Mouse (Mus musculus): ENCODE data around the gene Fate1.
"Not testable (repeated sequence)": the region's sequence is repeated elsewhere in the genome, so short reads cannot be mapped to it uniquely, and the experiment has no call there.

Gene Fate1

DNA sequence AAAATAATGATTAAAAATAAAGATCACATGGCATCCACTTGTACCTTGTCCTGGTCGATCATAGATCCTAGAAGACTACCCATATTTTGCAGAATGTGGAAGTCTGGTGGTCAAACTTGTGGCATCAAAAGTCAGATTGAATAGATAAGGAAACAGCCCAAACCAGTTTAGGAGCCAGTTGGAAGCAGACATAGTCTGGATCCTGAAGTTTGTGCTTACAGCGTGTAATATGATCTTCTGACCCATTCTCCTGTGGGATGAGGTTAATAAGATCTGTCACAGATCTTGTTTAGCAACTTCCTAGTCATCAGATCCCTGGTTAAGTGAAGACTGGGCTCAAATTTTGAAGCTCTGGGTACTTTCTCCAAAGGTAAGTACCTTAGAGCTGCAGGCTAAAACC lies at the start of gene Fate1:
Gene Fate1 (plus strand): TSS at position 301 of the 400 bp plus-strand sequence.
- no peak for DNase-seq

DNA sequence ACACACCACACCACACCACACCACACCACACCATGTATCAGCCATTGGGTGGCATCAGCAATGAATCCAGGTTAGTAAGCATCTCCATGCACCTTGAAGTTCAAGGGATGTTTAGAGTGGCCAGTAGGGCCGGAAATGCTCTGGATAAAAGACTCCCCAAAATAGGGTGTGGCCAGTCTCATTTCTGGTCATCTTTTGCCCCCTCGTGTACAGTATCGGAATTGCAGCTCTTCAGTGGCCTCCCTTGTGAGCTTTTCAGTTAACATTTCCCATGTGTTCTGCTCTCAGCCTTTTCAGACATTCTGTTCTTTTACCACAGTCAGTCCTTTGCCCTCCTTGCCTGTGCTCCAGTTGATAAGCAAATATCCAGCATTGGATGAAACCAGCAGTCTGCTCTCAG lies 26.2 kb upstream of the Fate1 start:
- DNase-seq, result peak; percentile 7

DNA sequence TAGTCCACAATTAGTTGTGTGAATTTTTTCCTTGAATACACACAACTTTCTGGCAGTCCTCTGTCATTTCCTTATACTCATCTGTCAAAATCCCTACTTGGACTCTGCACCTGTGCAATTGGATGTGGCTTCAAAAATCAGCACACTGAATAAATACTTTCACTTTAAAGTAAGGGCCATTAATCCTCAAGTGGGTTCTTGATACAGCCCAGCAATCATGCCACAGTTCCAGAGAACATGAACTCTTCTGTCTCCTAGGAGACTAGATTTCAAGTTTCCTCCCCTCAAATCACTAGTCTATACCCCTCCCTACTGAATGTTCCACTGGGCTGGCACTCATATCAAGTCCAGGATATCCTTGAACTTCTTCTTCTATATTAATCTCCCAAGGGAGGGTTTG lies 14.4 kb upstream of the Fate1 start:
- no peak for DNase-seq

DNA sequence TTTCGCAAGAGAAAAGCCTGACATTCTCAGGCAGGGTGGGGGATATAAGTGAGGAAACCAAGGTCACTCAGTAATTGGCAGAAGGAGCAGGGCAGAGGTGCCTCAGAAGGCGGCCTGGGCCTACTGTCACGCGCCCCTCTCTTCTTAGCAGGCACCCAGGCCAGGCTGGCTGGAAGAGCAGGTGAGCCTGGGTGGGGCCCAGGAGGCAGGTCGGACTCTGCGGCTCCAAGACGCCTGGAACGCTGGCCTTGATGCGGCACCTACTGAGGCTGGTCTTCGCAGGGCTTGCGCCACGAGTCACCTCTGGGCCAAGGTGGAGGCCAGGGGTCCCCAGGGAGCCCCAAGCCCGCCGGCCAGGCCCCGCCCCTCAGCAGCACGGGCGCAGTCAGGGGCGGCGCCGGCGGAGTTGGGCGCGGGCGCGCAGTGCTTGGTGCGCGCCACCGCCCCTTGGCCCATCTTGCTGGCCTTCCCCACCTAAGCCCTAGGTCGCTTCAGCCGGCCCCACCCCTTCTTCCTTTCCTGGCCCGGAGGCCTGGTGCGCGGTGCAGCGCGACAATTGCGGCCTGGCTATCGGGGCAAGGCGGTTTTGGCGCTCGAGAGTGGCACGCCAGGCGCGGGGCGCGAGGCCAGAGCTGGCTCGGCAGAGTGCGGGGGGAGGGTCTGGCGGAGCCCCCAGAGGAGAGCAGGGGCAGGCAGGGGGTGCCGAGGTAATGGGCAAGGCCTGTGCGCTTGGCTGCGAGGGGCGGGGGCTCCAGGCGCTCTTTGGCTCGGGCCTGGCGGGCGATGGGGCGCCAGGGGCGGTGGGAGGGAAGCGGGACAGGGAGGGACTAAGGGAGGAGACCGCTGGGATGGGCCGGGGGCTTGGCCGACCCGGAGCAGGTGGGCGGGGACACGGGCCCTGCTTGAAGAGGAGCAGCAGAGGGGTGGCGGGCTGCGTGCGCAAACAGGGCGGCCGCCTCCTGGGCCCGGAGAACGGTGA lies 10.4 kb upstream of the Fate1 start, which contains the start of gene Prrg3:
Gene Prrg3 (plus strand): TSS at position 552 of the 979 bp plus-strand sequence.
- peak; percentile 22 for DNase-seq

DNA sequence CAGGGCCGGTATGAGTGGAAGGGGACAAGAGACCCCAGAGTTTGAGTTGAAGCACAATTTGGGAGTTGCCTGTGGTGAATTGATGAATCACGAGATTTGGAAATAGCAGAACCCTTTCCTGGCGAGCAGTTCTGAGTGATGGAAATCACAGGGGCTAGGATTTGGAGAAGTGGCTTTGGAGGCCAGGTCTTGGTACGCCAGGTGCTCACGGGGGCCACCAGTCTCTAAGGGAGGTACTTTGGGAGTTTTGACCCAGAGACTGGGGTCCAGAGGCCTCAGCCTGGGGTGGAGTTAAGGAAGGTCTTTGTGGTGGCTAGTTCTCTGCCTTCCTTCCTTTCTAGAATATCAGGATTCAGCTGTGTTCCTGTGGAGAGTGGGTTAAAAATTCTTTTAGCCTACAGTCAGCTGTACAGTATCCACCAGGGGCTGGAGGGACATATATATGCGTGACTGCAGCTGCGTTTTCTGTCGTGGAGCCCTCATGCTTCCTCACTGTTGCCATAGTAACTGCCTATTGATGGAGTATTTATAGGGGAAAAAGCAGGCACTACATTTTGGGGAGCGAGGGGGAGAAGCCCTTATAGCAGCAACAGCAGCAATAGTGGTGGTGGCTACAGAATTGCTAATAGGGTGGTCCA lies 9.4 kb upstream of the Fate1 start:
- peak; percentile 17 for DNase-seq

DNA sequence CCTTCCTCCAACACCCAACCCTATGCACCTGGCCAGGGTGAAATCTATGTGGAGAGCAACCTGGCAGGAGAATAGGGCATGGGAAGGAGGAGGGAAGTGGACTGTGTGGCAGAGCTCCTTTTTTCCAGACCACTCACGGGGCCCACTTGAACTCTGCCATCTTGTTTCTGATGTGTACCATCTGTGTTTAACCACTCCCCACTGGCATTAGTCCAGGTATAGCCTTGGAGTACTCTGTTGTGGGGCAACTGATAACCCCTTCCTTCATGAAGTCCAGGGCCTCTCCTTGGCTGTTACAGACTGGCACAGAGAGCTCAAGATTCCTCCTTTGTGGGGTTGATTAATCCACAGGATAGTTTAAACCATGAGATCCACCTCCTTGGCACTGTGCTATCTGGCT lies 4.6 kb upstream of the Fate1 start:
- no peak for DNase-seq

DNA sequence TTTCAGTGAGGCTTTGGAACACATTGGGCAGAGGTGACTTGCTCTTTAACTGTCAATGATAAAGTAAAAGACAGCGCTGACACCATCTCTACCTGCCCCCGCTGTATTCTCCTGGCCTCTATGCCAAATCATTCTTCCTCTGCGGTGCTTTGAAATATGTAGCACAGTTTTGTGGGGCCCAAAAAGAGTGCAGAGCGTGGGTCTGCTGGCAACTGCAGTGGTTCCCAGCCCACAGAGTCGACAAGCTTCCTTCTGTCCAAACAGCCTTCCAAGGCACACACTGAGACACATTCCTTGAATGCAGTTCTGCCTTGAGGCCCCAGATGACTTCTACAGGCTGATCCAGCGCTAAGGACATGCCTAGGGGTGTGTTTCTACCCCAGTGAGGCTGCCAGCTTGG lies 4.0 kb upstream of the Fate1 start:
- peak; percentile 28 for DNase-seq

DNA sequence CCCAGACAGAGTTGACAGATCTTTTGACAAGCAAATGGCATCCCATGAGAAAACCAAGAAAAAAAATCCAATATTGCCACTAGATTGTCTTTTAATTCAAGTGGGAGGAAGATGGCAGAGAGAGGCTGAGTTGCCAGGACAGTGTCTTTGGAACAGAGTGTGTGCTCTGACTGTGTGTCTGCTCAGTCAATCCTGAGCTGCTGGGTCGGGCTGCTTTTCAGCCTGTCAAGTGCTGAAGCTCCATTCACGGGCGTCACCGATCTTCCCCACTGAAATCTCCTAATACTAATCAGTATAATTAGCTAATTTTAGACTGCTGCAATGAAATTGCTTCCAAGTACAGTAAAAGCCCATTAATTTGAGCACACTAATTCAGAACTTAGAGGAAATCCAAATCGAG lies 1.5 kb upstream of the Fate1 start:
- no peak for DNase-seq

DNA sequence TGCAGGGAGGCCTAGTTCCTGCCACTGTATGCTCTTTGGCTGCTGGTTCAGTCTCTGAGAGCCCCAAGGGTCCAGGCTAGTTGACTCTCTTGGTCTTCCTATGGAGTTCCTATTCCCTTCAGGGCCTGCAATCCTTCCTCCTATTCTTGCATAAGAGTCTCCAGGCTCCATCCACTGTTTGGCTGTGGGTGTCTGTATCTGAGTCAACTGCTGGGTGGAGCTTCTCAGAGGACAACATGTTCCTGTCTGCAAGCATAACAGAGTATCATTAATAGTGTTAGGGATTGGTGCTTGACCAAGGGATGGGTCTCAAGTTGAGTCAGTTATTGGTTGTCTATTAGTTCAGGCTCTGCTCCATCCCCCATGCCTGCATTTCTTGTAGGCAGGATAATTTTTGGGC lies 4.9 kb downstream of the Fate1 start:
- DNase-seq, result not testable (repeated sequence)

DNA sequence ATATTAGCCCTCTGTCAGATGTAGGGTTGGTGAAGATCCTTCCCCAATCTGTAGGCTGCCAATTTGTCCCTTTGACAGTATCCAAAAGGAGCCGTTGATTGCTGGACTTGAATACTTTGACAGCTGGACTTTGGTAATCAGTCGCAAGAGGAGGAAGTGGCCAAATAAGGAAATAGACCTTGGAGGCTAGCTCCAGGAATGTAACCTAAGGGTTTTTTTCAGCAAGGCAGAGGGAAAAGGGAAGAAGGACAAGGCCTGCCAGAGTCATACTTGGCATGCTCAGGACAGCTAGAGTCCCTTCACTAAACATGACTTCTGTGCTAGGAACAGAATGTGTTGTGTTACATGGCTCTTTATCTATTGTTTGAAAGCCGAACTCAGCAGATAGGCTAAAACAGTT lies 7.7 kb downstream of the Fate1 start:
- no peak for DNase-seq

DNA sequence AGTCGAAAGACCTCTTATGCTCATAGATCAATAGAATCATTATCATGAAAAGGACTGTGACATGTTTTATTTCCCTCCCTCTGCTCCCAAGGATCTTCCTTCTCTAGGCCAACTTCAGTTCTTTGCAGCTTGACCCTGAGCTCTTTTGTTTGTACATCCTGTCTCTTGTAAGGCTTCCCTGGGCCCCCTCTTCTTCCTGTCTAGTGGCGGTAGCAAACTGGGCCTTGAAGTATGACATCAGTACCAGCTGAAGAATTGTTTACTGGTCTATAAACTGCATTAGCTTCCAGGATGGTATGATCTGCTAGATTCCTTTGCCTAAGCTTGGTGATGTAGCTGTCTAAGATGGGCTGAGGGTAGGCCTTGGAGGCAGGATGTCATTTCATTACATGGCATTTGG lies 8.5 kb downstream of the Fate1 start:
- no peak for DNase-seq

DNA sequence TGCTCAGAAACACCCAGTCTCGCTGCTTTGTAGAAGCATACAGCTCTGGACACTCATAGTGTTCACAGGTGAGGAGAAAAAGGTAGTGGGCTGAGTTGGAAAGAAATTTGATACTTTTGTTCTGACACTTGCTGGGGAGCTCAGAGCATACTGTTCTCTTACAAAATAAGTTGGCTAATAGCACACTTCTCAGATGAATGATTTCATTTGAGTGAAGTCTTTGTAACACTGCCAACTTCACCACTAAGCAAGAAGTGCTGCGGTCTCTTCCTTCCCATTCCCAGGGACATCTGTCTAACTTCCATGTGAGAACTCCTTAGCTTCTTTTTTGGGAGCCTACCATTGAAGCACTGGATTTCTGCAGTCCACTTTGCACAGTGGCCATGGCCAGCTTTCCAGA lies 10.4 kb downstream of the Fate1 start:
- no peak for DNase-seq

DNA sequence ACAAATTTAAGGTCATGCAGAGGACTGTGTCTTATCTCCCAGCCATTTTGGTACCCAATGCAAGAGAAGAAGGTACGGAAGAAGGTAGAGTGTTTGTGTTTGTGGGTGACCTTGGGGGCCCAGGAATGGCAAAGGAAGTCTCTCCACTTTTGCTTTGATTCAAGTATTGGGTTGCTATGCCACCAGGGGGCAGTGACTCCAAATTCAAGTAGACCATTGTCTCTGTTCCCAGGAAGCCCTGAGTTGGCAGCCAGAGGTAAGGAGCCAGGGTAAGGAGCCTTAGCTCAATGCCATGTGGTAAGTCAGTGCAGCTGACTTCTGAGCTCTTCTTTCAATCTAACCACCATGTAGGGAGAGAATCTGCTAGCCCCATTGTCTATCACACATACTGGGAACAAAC lies 11.0 kb downstream of the Fate1 start:
- DNase-seq, result no peak

DNA sequence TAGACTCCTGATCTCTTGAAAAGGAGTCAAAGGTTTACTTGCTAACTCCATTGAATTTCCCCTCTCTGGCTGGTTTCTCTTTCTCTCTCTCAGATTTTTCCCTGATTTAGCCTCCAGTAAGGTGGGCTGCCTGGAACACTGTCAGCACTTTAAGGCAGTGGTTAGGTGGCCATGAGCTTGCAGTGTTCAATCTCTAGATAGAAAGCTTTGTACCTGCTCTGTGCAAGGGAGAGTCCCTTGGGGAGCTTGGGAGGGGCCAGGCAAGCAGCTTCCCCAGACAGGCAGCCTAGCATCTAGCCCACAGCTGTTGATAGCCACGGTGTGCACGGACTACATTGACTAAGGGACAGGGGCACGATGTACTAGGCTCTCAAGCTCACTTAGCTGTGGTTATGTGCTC lies 18.8 kb downstream of the Fate1 start, which contains the start of gene Cnga2:
Gene Cnga2 (plus strand): TSS at position 301 of the 400 bp plus-strand sequence.
- DNase-seq, result no peak

DNA sequence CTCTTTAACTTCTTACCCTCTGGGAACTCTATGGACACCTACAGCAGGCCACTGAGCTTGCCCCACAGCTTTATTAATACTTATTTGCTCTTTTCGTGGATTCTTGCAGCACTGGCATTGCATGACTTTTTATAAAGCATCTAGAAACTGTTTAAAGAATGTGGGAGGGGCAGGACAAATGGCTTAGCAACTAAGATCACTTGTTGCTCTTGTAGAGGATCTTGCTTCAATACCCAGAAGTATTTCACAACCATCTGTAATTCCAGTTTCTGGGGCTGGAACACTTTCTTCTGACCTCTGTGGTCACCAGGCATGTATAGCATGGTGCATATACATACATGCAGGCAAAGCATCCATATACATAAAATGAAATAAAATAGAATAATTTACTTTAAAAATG lies 23.2 kb downstream of the Fate1 start:
- no peak for DNase-seq

DNA sequence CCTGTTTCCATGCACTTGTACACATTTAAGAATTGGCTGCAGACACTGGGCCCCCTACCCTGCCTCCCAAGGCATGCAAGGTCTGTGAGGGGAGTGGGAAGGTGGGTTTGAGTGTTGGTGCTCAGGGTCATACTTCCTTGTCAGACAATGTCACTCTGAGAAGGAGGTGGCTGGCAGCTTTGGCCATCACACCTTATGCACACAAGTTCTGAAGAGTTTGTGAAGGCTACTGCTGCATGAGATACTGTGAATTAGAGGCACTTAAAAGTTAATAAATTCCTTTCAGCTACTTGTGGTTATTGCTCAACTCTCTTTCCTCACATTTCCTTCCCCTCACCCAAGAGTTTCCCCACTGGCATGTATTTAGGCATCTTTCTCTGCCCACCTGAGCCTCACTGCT lies 37.1 kb downstream of the Fate1 start:
- no peak for DNase-seq

DNA sequence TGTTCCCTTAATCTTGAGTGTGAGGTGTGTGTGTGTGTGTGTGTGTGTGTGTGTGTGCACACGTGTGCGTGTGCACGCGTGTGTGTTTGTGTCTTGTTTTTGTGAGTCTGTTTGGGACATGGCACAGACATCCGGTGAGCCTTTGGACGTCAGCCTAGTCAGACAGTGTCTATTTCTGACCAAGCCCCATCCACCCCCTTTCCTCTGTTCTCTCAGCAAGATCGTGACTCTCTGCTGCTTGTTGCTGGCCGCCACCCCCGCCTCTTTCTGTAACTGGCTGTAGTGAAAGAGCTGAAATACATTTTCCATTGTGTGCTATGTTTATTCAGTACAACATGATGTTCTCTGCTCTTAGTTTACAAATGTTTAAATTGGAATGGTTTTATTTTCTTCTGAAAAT lies 39.5 kb downstream of the Fate1 start:
- DNase-seq, result peak; percentile 40

DNA sequence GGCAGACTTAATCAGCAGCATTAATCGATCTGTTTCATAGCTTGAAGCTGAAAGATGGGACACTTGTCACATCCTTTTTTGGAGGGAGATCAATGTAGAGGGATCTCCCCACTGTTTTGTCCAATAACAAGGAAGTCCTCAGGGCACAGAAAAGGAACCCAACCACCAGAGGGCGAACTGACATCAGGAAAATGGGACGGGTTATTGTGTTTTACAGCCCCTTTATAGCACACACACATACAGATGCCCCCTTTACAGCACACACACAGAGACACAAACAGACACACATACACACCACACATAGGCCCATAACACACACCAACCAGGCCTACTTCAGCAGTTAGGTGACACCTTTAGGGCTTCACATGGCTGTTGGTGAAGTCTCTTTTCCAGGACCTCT lies 40.0 kb downstream of the Fate1 start:
- peak; percentile 14 for DNase-seq

DNA sequence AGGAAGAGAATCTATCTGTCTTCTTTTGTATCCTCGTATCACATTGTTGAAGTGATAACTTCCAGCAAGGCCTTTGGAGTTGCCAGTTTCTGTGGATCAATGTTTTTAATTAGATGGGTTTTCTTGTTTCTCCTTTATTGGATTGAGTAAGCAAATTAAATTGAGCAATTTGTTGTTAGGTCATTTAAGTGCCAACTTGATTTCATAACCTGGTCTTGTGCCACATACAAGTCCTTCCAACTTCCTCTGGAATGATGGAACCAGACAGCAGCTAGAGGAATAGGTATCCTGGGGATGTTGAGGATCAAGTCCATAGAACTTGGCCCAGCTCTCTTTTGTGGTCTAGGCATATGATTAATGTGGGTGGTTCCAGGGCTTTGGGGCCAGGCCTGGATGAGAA lies 49.5 kb downstream of the Fate1 start:
- no peak for DNase-seq

DNA sequence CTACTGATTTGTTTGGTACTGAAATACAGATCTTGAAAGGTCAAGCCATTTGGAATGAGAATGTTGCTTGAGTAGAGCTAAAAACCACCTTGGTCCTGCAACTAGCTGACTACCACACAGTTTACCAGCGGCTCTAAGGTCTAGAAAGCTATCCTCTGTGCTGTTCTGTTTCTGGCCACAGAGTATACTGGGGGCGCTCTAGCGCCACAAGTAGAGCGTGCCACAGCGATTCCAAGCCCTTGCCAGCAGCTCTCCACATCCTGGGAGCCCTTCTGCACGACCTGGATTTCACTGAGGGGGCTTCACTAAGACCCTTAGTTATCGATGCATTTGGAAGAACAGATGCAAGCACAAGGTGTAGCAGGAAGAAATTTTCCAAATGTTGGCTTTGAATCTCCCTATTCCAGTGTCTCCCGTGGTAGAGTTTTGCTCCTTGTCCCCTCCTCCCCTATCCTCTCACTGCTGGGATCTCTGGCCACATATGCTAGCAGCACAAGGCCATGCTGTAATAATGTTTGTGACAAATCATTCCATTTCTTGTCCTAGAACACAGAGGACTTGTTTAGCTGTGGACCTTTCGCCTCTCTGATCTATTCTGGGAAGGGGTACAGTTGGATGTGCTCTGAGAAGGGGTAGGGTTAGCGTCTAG lies 50.1 kb downstream of the Fate1 start:
- DNase-seq, result peak; percentile 14

DNA sequence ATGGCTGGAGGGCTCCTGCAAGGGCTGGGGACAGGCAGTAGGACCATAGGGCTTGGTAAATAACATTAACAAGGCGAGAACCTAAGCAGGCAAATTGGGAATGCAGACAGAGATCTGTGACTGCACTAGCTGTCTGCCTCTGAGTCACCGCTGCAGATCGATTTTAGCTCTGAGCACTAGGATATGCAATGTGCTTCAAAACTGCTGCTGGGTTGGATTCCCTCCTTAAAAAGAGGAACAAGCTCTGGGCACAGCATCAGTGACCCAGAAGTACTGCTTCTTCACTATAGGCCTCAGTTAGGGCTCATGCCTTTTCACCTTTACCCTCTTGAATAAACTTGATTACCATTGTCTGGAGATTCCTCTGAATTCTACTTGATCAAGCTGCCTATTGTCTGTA lies 50.8 kb downstream of the Fate1 start:
- DNase-seq, result no peak

Measured in right cerebral cortex, postnatal 25 days (tissue).